ENCODE assay signal across 8 mouse cellular contexts in the genomic region with DNA sequence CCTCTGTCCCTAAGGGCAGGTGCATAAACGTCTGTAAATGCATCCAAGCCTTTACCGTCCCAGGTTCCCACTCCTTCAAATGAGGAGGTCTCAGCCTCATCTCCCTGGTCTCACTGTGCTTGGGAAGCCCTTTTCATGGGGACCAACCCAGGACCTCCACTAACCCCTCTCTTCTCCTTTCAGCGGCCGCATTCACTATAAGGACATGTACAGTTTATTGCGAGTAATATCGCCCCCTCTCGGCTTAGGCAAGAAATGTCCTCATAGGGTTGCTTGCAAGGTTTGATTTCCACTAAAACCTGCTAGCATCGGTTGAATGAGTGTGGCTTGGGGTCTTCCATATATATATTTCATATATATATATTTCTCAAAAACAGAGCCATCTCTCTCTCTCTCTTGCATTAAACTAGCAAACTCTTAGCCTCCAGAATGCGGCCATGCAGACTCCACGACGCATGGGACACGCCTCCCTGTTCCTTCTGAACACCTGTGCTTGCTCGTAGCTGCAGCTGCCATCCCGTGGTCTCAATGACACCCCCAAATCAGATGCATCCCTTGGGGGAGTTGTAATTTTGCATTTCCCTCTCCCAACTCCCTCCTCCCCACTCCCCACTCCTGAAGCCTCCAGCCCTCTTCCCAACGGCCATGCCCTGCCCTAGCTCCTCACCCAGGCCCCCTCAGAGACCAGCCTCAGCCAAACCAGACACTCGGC. TPM values are rescaled to one million over a fixed set of nuclear protein-coding genes. Genes with fewer than 3 reads are reported as not detected.
DNase-seq lines count a peak whose midpoint lies in the region; ATAC-seq and TF ChIP-seq lines count a peak whose summit lies in the region.
"Had no signal": no experiment of that assay in that cellular context is flagged by ENCODE, and none has a peak within 500 bp of the region (broad histone marks: within the 10 kb centered on the region; RNA-seq: fewer than 3 reads in every experiment).

No protein-coding gene starts in this region.

- no peaks in the 10 kb centered on the region for H3K9me3 ChIP-seq in MEL (replicated peaks; ENCODE audit: insufficient read depth, low read length)
- H3K9me3 ChIP-seq in limb, embryonic 14.5 days (ENCODE audit: control insufficient read depth, low read length): no peaks in the 10 kb centered on the region

- peak overlapping the region; percentile 36; the same call in 1 of the 2 replicates for H3K4me2 ChIP-seq in limb, embryonic 14.5 days (replicated peaks; ENCODE audit: low read depth, low read length, severe bottlenecking)

- H3K4me1 ChIP-seq in MEL (ENCODE audit: control insufficient read depth in 1 of 2, insufficient read depth in 2 of 2, low read length in 2 of 2): no peaks in the 10 kb centered on the region
- peaks cover 6% of the 10 kb centered on the region; the same call in 1 of the 2 replicates for H3K4me1 ChIP-seq in limb, embryonic 14.5 days (ENCODE audit: control insufficient read depth, insufficient read depth, low read length)

- no peaks in the 10 kb centered on the region for H3K79me2 ChIP-seq in MEL (ENCODE audit: control insufficient read depth, insufficient read depth, low read length, poor library complexity)

- no peak for TF ChIP-seq EP300 in MEL (IDR thresholded peaks at IDR 0.05; ENCODE audit: low read depth in 1 of 2, low read length in 2 of 2)

- DNase-seq in left cerebral cortex, postnatal 4 days: peak; percentile 39
- DNase-seq in left cerebral cortex, postnatal 10 days (ENCODE audit: extremely low spot score in 1 of 2, low spot score in 2 of 2): no peak
- peak; percentile 67 for DNase-seq in MEL (ENCODE audit: low read depth, low spot score)
- DNase-seq in embryo, embryonic 10.5 days (ENCODE audit: low spot score): peak; percentile 86
- DNase-seq in limb, embryonic 14.5 days (ENCODE audit: low spot score): peak; percentile 29
- DNase-seq in testis, postnatal 10 days (ENCODE audit: low spot score): no peak
- no peak for DNase-seq in yolk sac, embryonic 10.5 days (ENCODE audit: low spot score)

- H3K4me3 ChIP-seq in MEL (ENCODE audit: control insufficient read depth in 1 of 2, insufficient read depth in 1 of 2, low read depth in 2 of 2, low read length in 2 of 2): no peak overlapping the region
- no peak overlapping the region for H3K4me3 ChIP-seq in limb, embryonic 14.5 days (replicated peaks; ENCODE audit: low read length)

- no peak overlapping the region for H3K27ac ChIP-seq in MEL (ENCODE audit: control insufficient read depth, low read depth, low read length)
- no peak overlapping the region for H3K27ac ChIP-seq in limb, embryonic 14.5 days (replicated peaks; ENCODE audit: low read depth, low read length)
- H3K27ac ChIP-seq: macrophage had no signal

- H3K36me3 ChIP-seq in MEL (ENCODE audit: control insufficient read depth in 1 of 2, insufficient read depth in 2 of 2, low read length in 2 of 2): no peaks in the 10 kb centered on the region
- no peaks in the 10 kb centered on the region for H3K36me3 ChIP-seq in limb, embryonic 14.5 days (ENCODE audit: control insufficient read depth, insufficient read depth, low read length)

- TF ChIP-seq POLR2A in MEL (IDR thresholded peaks at IDR 0.05; ENCODE audit: control insufficient read depth in 1 of 2, insufficient read depth in 1 of 2, low read depth in 1 of 2, low read length in 2 of 2, poor library complexity in 1 of 2): no peak
- TF ChIP-seq POLR2A in limb, embryonic 14.5 days (IDR thresholded peaks at IDR 0.05; ENCODE audit: borderline replicate concordance, extremely low read depth, insufficient read depth, insufficient read length): no peak

- H3K9ac ChIP-seq in MEL (ENCODE audit: control insufficient read depth, low read depth, low read length, poor library complexity, severe bottlenecking): no peak overlapping the region
- no peak overlapping the region for H3K9ac ChIP-seq in limb, embryonic 14.5 days (ENCODE audit: low read depth, low read length, severe bottlenecking)

- intact Hi-C loops in left cerebral cortex, postnatal 4 days (cut with DNase I): no loop called here
- intact Hi-C loops in left cerebral cortex, postnatal 10 days (cut with DNase I): no loop called here

- peak; percentile 29 for TF ChIP-seq RAD21 in MEL (IDR thresholded peaks at IDR 0.05; ENCODE audit: low read depth, low read length)

- WGBS in limb, embryonic 14.5 days: 33% methylated on average over 16 of the region's 16 CpGs

- peaks cover 0 to 11% of the 10 kb centered on the region in 2 experiments for H3K27me3 ChIP-seq in MEL (ENCODE audit: control insufficient read depth in 1 of 2, insufficient read depth in 2 of 2, low read length in 2 of 2)
- H3K27me3 ChIP-seq in limb, embryonic 14.5 days (ENCODE audit: control insufficient read depth, insufficient read depth, low read length): no peaks in the 10 kb centered on the region

- TF ChIP-seq CTCF in MEL (IDR thresholded peaks at IDR 0.05 in 2 of 3, conservative IDR thresholded peaks at IDR 0.05 in 1 of 3; ENCODE audit: control insufficient read depth in 1 of 3, insufficient read depth in 1 of 3, low read depth in 2 of 3, low read length in 3 of 3, poor library complexity in 1 of 3, severe bottlenecking in 1 of 3): peak; percentile 47 to 72 (median 69)

- no peak for ATAC-seq in limb, embryonic 14.5 days (ENCODE audit: low FRiP score, low read depth)

TF ChIP-seq in MEL, 35 proteins besides CTCF, POLR2A, EP300 and RAD21:
- TF ChIP-seq MEF2A (IDR thresholded peaks at IDR 0.05; ENCODE audit: extremely low read depth, insufficient replicate concordance, low read depth, low read length, poor library complexity, severe bottlenecking) (no peak), MAFK (IDR thresholded peaks at IDR 0.05; ENCODE audit: borderline replicate concordance, low read depth, low read length) (no peak), CHD2 (IDR thresholded peaks at IDR 0.05; ENCODE audit: low read length) (no peak), ETS1 (IDR thresholded peaks at IDR 0.05; ENCODE audit: low read depth, low read length) (no peak), GATA1 (IDR thresholded peaks at IDR 0.05; ENCODE audit: low read depth, low read length) (no peak), MAZ (IDR thresholded peaks at IDR 0.05; ENCODE audit: low read depth, low read length) (no peak), NELFE (IDR thresholded peaks at IDR 0.05; ENCODE audit: low read depth, low read length) (no peak), BHLHE40 (IDR thresholded peaks at IDR 0.05; ENCODE audit: borderline replicate concordance, low read depth, low read length) (no peak), MYB (IDR thresholded peaks at IDR 0.05; ENCODE audit: low read depth, low read length) (no peak), POLR2AphosphoS2 (IDR thresholded peaks at IDR 0.05; ENCODE audit: low read length) (no peak), JUND (IDR thresholded peaks at IDR 0.05; ENCODE audit: low read depth, low read length) (no peak), RCOR1 (IDR thresholded peaks at IDR 0.05; ENCODE audit: low read depth, low read length) (no peak), MYC (IDR thresholded peaks at IDR 0.05; ENCODE audit: low read depth, low read length) (no peak)

RNA-seq across cellular contexts. Expression of a gene that starts 48.0 kb away (rescaled TPM):
- total RNA-seq in left cerebral cortex, postnatal 4 days (2021): 10 to 100 TPM; 10.2 to 10.7 TPM
- total RNA-seq in left cerebral cortex, postnatal 10 days (2021): 10 to 100 TPM; 10.9 to 12.3 TPM
- 22.5 and 24.4 TPM in 2 replicates for total RNA-seq in MEL (2012; rRNA removed)
- polyA plus RNA-seq in MEL (2012; ENCODE audit: insufficient read depth in 1 of 2, insufficient read length in 2 of 2, low read depth in 1 of 2, low replicate concordance in 2 of 2, missing spikeins in 1 of 2): 100 to 1,000 TPM in 1 of 2 experiments, 10 to 100 TPM in 1; 37.7 to 258 TPM
- polyA plus RNA-seq in limb, embryonic 14.5 days (2012; rRNA removed): 33.3 and 38.2 TPM in 2 replicates
- polyA plus RNA-seq in limb, embryonic 14.5 days (2014; fragmentation: Nextera tagmentation; extraction: Ambion mirVana): 66.0 and 70.1 TPM in 2 replicates

Comparison
In these comparisons a context has a peak if more than half of its experiments do, and no peak if none do; other contexts are left out.
1. DNase-seq: peak in left cerebral cortex, postnatal 4 days (single experiment), MEL (single experiment), embryo, embryonic 10.5 days (single experiment) and limb, embryonic 14.5 days (single experiment); none in left cerebral cortex, postnatal 10 days (0 of 2), testis, postnatal 10 days (single experiment) and yolk sac, embryonic 10.5 days (single experiment).